Mouse (Mus musculus) left cerebral cortex, postnatal 25 days (tissue): Measurements from ENCODE around the gene Actr8. TPM values are rescaled to one million over a fixed set of nuclear protein-coding genes. Genes with fewer than 3 reads are reported as not detected.

Experiments
- DNase-seq, 2 experiments: peaks; one replicate each; pipeline ENCODE4 v3.0.0; 2022; ENCODE audit warnings: low spot score in 2 of 2, mixed read lengths in 1 of 2
- intact Hi-C: fragments of 180-260 bp; cut with DNase I; formaldehyde crosslinking; loops from one replicate; pipeline ENCODE4 v1.15.1; 2025
- total RNA-seq, 2 experiments: library from RNA; stranded (reverse); gene quantifications; 2 replicates each; pipeline ENCODE4 v1.2.3; 2021

The Actr8 gene
- total RNA-seq, 2 experiments from 2014 or later = 71.0 to 81.6 TPM

GRCm38 (mm10) chr14:29987739-29988138 lies 9.6 kb downstream of the Actr8 start:
- intact Hi-C loops = loop anchor here (10.0 kb wide), 3 partner anchors 497 to 687 kb away; no protein-coding TSS in a partner anchor
- no peak for DNase-seq

GRCm38 (mm10) chr14:29988337-29988736 lies 10.2 kb downstream of the Actr8 start:
- intact Hi-C loops = loop anchor here (10.0 kb wide), 3 partner anchors 496 to 686 kb away; no protein-coding TSS in a partner anchor

GRCm38 (mm10) chr14:29994976-29995375 lies 16.8 kb downstream of the Actr8 start:
- intact Hi-C loops = no loop called here
- DNase-seq = no peak

More at GRCm38 (mm10) chr14:29988337-29988736, 10.2 kb downstream of the Actr8 start:
- DNase-seq = no peak

GRCm38 (mm10) chr14:29996000-29996751 lies 18.0 kb downstream of the Actr8 start:
- intact Hi-C loops = no loop called here
- DNase-seq = peak in 1 of 2 experiments; percentile 67

GRCm38 (mm10) chr14:29997345-29997744 lies 19.2 kb downstream of the Actr8 start:
- DNase-seq = no peak
- intact Hi-C loops = no loop called here

- peak in 1 of 2 experiments; percentile 56 for DNase-seq
- intact Hi-C loops = no loop called here
Observed at GRCm38 (mm10) chr14:29998747-29999474, 20.8 kb downstream of the Actr8 start.

- intact Hi-C loops = no loop called here
- DNase-seq = no peak
Observed at GRCm38 (mm10) chr14:29999475-29999811, 21.3 kb downstream of the Actr8 start.

GRCm38 (mm10) chr14:30008733-30009575 lies 30.8 kb downstream of the Actr8 start, which contains the start of the genes Il17rb and Chdh:
TSS of gene Il17rb (minus strand) at chr14:30008896.
TSS of gene Chdh (plus strand) at chr14:30009023.
- no peak for DNase-seq
- intact Hi-C loops = no loop called here

- intact Hi-C loops = no loop called here
- DNase-seq = peak in 1 of 2 experiments; percentile 56
Observed at GRCm38 (mm10) chr14:30009864-30010560, 31.9 kb downstream of the Actr8 start.

- peak in 1 of 2 experiments; percentile 35 for DNase-seq
- intact Hi-C loops = no loop called here
Observed at GRCm38 (mm10) chr14:30011886-30012560, 33.9 kb downstream of the Actr8 start.

GRCm38 (mm10) chr14:30014487-30014886 lies 36.4 kb downstream of the Actr8 start:
- intact Hi-C loops = loop anchor here (2.0 kb wide), 1 partner anchor 32 kb away; no protein-coding TSS in a partner anchor
- DNase-seq = no peak

- no peak for DNase-seq
- intact Hi-C loops = loop anchor here (2.0 kb wide), 1 partner anchor 32 kb away; no protein-coding TSS in a partner anchor
Observed at GRCm38 (mm10) chr14:30015008-30015407, 36.9 kb downstream of the Actr8 start.

- no peak for DNase-seq
- intact Hi-C loops = no loop called here
Observed at GRCm38 (mm10) chr14:30016666-30017065, 38.5 kb downstream of the Actr8 start.

GRCm38 (mm10) chr14:30017794-30018462 lies 39.8 kb downstream of the Actr8 start:
- no peak for DNase-seq
- intact Hi-C loops = no loop called here

GRCm38 (mm10) chr14:30018463-30018801 lies 40.3 kb downstream of the Actr8 start:
- DNase-seq = no peak
- intact Hi-C loops = no loop called here

- DNase-seq = no peak
- intact Hi-C loops = no loop called here
Observed at GRCm38 (mm10) chr14:30018846-30019245, 40.7 kb downstream of the Actr8 start.

- no peak for DNase-seq
- intact Hi-C loops = no loop called here
Observed at GRCm38 (mm10) chr14:30019375-30019774, 41.2 kb downstream of the Actr8 start.
